In the genomic region with DNA sequence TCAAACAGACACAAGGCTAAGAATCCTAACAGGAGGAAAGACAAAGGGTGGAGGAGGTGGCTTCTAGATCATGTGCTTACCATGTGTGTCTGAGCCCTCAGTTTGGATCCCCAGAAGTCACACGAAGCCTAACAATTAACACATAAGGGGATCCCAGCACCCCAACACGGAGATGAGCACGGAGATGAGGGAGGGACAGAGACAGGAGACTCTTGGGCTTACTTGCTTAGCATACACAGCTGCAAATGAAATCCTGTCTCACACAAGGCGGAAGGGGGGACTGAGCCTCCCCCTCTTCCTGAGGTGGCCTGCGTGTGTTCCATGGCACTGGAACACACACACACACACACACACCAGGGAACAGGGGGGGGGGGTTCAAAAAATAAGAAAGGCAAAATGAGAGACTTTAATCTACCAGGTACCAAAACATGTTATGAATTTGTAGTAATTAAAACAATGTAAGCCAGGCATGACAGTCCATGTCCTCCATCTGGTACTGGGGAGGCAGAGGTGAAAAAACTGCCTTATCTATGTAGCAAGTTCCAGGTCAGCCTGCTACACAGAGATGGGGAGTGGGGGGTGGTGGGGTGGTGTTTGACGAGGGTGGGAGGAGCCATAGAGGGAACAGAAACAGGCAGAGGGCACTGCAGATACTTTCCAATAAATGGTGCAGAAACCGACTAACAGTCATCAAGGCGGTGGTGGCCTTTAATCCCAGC, we compare ENCODE assay signal across 11 mouse cellular contexts. TPM values are rescaled to one million over a fixed set of nuclear protein-coding genes. Genes with fewer than 3 reads are reported as not detected.
DNase-seq lines count a peak whose midpoint lies in the region; ATAC-seq lines count a peak whose summit lies in the region.
"Had no signal": no experiment of that assay in that cellular context is flagged by ENCODE, and none has a peak within 500 bp of the region (broad histone marks: within the 10 kb centered on the region; RNA-seq: fewer than 3 reads in every experiment).

No protein-coding gene starts in this region.

- H3K4me1 ChIP-seq in embryonic facial prominence, embryonic 14.5 days (ENCODE audit: control insufficient read depth, insufficient read depth, low read length): no peaks in the 10 kb centered on the region
- H3K4me1 ChIP-seq in embryonic facial prominence, embryonic 10.5 days: 0 out of 2 replicates have a peak, but pooled peaks cover 5% of the 10 kb centered on the region
- H3K4me1 ChIP-seq: limb, embryonic 13.5 days had no signal

- peak overlapping the region; percentile 34; the same call in 1 of the 2 replicates for H3K9ac ChIP-seq in embryonic facial prominence, embryonic 14.5 days (ENCODE audit: low read depth, low read length)
- H3K9ac ChIP-seq: limb, embryonic 13.5 days had no signal

- H3K27me3 ChIP-seq in embryonic facial prominence, embryonic 14.5 days (replicated peaks; ENCODE audit: control insufficient read depth, insufficient read depth, low read length): no peaks in the 10 kb centered on the region
- no peaks in the 10 kb centered on the region for H3K27me3 ChIP-seq in embryonic facial prominence, embryonic 10.5 days (replicated peaks; ENCODE audit: low read depth, poor library complexity, severe bottlenecking)
- no peaks in the 10 kb centered on the region for H3K27me3 ChIP-seq in splenic B cell, adult 2 months (ENCODE audit: control insufficient read depth, insufficient read depth, low read length, poor library complexity, severe bottlenecking)
- H3K27me3 ChIP-seq: limb, embryonic 13.5 days had no signal

- ATAC-seq in embryonic facial prominence, embryonic 14.5 days (ENCODE audit: low read depth): no peak; the same call in 1 of the 2 replicates

- H3K4me2 ChIP-seq in embryonic facial prominence, embryonic 14.5 days (ENCODE audit: low read depth, low read length): no peak overlapping the region
- H3K4me2 ChIP-seq: limb, embryonic 13.5 days had no signal

- 42% methylated on average over 8 of the region's 8 CpGs for WGBS in embryonic facial prominence, embryonic 14.5 days
- WGBS in embryonic facial prominence, embryonic 10.5 days: 58% methylated on average over 8 of the region's 8 CpGs

- H3K27ac ChIP-seq in embryonic facial prominence, embryonic 14.5 days (replicated peaks; ENCODE audit: low read depth, low read length): 0 out of 2 replicates have a peak overlapping the region, but pooled peaks have one; percentile 33
- H3K27ac ChIP-seq in embryonic facial prominence, embryonic 10.5 days (replicated peaks): no peak overlapping the region
- H3K27ac ChIP-seq: limb, embryonic 13.5 days had no signal

- H3K4me3 ChIP-seq in embryonic facial prominence, embryonic 14.5 days (ENCODE audit: low read depth, low read length): no peak overlapping the region
- H3K4me3 ChIP-seq in embryonic facial prominence, embryonic 10.5 days: no peak overlapping the region
- H3K4me3 ChIP-seq: limb, embryonic 13.5 days had no signal

- H3K9me3 ChIP-seq in embryonic facial prominence, embryonic 14.5 days (ENCODE audit: control insufficient read depth, low read length): no peaks in the 10 kb centered on the region
- no peaks in the 10 kb centered on the region for H3K9me3 ChIP-seq in embryonic facial prominence, embryonic 10.5 days
- H3K9me3 ChIP-seq: limb, embryonic 13.5 days had no signal

- DNase-seq in embryonic facial prominence, embryonic 14.5 days (ENCODE audit: low spot score): no peak
- no peak for DNase-seq in embryonic facial prominence, embryonic 10.5 days (ENCODE audit: low spot score)
- peak; percentile 63 for DNase-seq in MEL-GATA-1-ER (ENCODE audit: extremely low read depth, low read depth)
- DNase-seq in liver: peak; percentile 79
- peak; percentile 66 for DNase-seq in splenic B cell, adult 2 months (ENCODE audit: low read depth, low spot score)
- DNase-seq in layer of hippocampus, postnatal 36 days: no peak
- DNase-seq in layer of hippocampus, adult 9-10 months (ENCODE audit: low spot score): no peak
- DNase-seq in urinary bladder, postnatal 14 days (ENCODE audit: low spot score): no peak
- DNase-seq: cerebellum, adult 9-11 months; right cerebral cortex, adult 18-20 months had no signal

- H3K36me3 ChIP-seq in embryonic facial prominence, embryonic 14.5 days (ENCODE audit: control insufficient read depth, insufficient read depth, low read length): no peaks in the 10 kb centered on the region
- H3K36me3 ChIP-seq in embryonic facial prominence, embryonic 10.5 days (replicated peaks): no peaks in the 10 kb centered on the region
- no peaks in the 10 kb centered on the region for H3K36me3 ChIP-seq in splenic B cell, adult 2 months (ENCODE audit: control insufficient read depth, insufficient read depth, low read length, poor library complexity, severe bottlenecking)
- H3K36me3 ChIP-seq: limb, embryonic 13.5 days had no signal

RNA-seq across cellular contexts. Expression of gene Os9, which starts 14.3 kb away (rescaled TPM):
- polyA plus RNA-seq in embryonic facial prominence, embryonic 14.5 days (2014; fragmentation: Nextera tagmentation; extraction: Ambion mirVana): 59.3 and 62.9 TPM in 2 replicates
- 59.7 and 60.1 TPM in 2 replicates for polyA plus RNA-seq in embryonic facial prominence, embryonic 10.5 days (2016; fragmentation: Nextera tagmentation; extraction: Ambion mirVana)
- total RNA-seq in layer of hippocampus, postnatal 36 days (2021): 10 to 100 TPM; 97.5 to 99.3 TPM

RNA-seq across cellular contexts. Expression of gene B4galnt1, which starts 29.7 kb away (rescaled TPM):
- polyA plus RNA-seq in embryonic facial prominence, embryonic 14.5 days (2014; fragmentation: Nextera tagmentation; extraction: Ambion mirVana): 9.0 and 9.8 TPM in 2 replicates
- 3.0 and 3.8 TPM in 2 replicates for polyA plus RNA-seq in embryonic facial prominence, embryonic 10.5 days (2016; fragmentation: Nextera tagmentation; extraction: Ambion mirVana)
- 100 to 1,000 TPM; 115 to 123 TPM for total RNA-seq in layer of hippocampus, postnatal 36 days (2021)

RNA-seq across cellular contexts. Expression of gene Slc26a10, which starts 45.2 kb away (rescaled TPM):
- polyA plus RNA-seq in embryonic facial prominence, embryonic 14.5 days (2014; fragmentation: Nextera tagmentation; extraction: Ambion mirVana): 0.86 and 1.7 TPM in 2 replicates
- 2.1 and 2.9 TPM in 2 replicates for polyA plus RNA-seq in embryonic facial prominence, embryonic 10.5 days (2016; fragmentation: Nextera tagmentation; extraction: Ambion mirVana)
- total RNA-seq in layer of hippocampus, postnatal 36 days (2021): 10 to 100 TPM; 15.6 to 27.2 TPM

RNA-seq across cellular contexts. Expression of gene Arhgef25, which starts 54.6 kb away (rescaled TPM):
- polyA plus RNA-seq in embryonic facial prominence, embryonic 14.5 days (2014; fragmentation: Nextera tagmentation; extraction: Ambion mirVana): 76.7 and 87.7 TPM in 2 replicates
- polyA plus RNA-seq in embryonic facial prominence, embryonic 10.5 days (2016; fragmentation: Nextera tagmentation; extraction: Ambion mirVana): 26.9 and 29.6 TPM in 2 replicates
- total RNA-seq in layer of hippocampus, postnatal 36 days (2021): 100 to 1,000 TPM; 359 to 363 TPM

Comparison
In these comparisons a context has a peak if more than half of its experiments do, and no peak if none do; other contexts are left out.
1. DNase-seq: peak in MEL-GATA-1-ER (single experiment), liver (single experiment) and splenic B cell, adult 2 months (single experiment); none in embryonic facial prominence, embryonic 14.5 days (single experiment), embryonic facial prominence, embryonic 10.5 days (single experiment), layer of hippocampus, postnatal 36 days (0 of 2), layer of hippocampus, adult 9-10 months (single experiment) and urinary bladder, postnatal 14 days (single experiment).